Mouse (Mus musculus) lung, embryonic 16.5 days (tissue): ENCODE measurements around the gene Zfp385b. TPM values are rescaled to one million over a fixed set of nuclear protein-coding genes. Genes with fewer than 3 reads are reported as not detected.

Experiments used
- ATAC-seq: fragments of 200-750 bp; cut with Nextera tagmentation; 2 replicates; pipeline ENCODE4 v1.8.0; 2017; ENCODE audit warnings: low read depth, mild to moderate bottlenecking, moderate library complexity
- H3K27ac ChIP-seq: fragments of 300-500 bp; sonication (generic); 2 replicates; pipeline ENCODE4 v1.5.1; 2014; ENCODE audit warnings: mild to moderate bottlenecking, control low read depth, low read length
- H3K27me3 ChIP-seq: fragments of 300-500 bp; sonication (generic); 2 replicates; pipeline ENCODE4 v1.6.1; 2014; ENCODE audit warnings: low read depth, low read length, mixed read lengths; ENCODE audit not compliant: control insufficient read depth, insufficient read depth
- H3K36me3 ChIP-seq: fragments of 300-500 bp; sonication (generic); 2 replicates; pipeline ENCODE4 v1.6.1; 2014; ENCODE audit warnings: low read length; ENCODE audit not compliant: control insufficient read depth, insufficient read depth
- H3K4me1 ChIP-seq: fragments of 300-500 bp; sonication (generic); replicated peaks from 2 replicates; pipeline ENCODE4 v1.6.1; 2014; ENCODE audit warnings: low read length, mixed read lengths; ENCODE audit not compliant: control insufficient read depth, insufficient read depth
- H3K4me2 ChIP-seq: fragments of 300-500 bp; sonication (generic); 2 replicates; pipeline ENCODE4 v1.6.1; 2014; ENCODE audit warnings: low read depth, low read length, control low read depth
- H3K4me3 ChIP-seq: fragments of 300-500 bp; sonication (generic); 2 replicates; pipeline ENCODE4 v1.5.1; 2014; ENCODE audit warnings: mild to moderate bottlenecking, low read length, control low read depth
- H3K9ac ChIP-seq: fragments of 300-500 bp; sonication (generic); 2 replicates; pipeline ENCODE4 v1.6.1; 2014; ENCODE audit warnings: low read length, control low read depth
- H3K9me3 ChIP-seq: fragments of 300-500 bp; sonication (generic); 2 replicates; pipeline ENCODE4 v1.6.1; 2016; ENCODE audit warnings: low read length; ENCODE audit not compliant: control insufficient read depth
- WGBS: fragments of 180-500 bp; shearing (Covaris S2); extraction: QIAGEN DNeasy Blood & Tissue Kit; methylation state at CpG from one replicate; pipeline ENCODE4 v1.1.7; 2014; 5-methylcytosine and 5-hydroxymethylcytosine counted together
- polyA plus RNA-seq: library from polyadenylated mRNA; unstranded; fragments of >200 nt; fragmentation: Nextera tagmentation; extraction: Ambion mirVana; gene quantifications from 2 replicates; pipeline ENCODE4 v1.2.1, GENCODE M21; 2015

Zfp385b gene
- polyA plus RNA-seq, 1 experiment from 2014 or later: 7.0 TPM

DNA sequence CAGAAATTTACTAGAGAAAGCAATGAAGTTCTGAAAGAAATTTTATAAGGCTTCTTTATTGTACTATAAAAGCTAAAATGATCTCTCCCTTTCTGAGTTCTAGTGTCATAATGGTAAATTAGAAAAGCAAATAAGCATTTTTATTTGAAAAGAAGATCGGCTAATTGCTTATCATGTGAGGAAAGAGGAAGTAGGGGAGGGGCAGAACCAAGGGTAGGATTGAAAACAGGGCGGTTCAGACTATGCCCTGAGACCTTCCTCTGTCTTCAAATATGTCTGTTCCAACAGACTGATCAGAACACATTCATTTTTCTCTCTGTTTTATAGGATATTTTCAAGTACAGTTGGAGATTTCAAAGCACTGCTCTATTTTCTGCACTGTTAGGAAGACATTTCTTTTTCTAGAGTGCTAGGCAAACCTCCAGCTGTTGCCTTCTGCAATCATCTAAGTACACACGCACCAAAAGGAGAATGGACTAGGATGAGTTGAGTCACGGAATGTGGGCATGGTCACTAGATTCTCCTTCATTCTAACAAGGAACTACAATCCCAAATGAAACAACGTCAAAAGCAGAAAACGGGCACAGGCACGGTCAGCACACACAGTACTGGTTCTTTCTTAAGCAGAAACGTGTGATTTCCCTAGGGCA lies 177.8 kb downstream of the Zfp385b start:
- Histone ChIP-seq H3K9ac (no peak overlapping the region), H3K9me3 (no peaks in the 10 kb centered on the region), H3K4me3 (no peak overlapping the region), H3K27ac (no peak overlapping the region), H3K36me3 (no peaks in the 10 kb centered on the region), H3K4me2 (no peak overlapping the region), H3K27me3 (no peaks in the 10 kb centered on the region), H3K4me1 (no peaks in the 10 kb centered on the region)
- no peak for ATAC-seq
- WGBS: 83% methylated on average over 8 of the region's 8 CpGs

DNA sequence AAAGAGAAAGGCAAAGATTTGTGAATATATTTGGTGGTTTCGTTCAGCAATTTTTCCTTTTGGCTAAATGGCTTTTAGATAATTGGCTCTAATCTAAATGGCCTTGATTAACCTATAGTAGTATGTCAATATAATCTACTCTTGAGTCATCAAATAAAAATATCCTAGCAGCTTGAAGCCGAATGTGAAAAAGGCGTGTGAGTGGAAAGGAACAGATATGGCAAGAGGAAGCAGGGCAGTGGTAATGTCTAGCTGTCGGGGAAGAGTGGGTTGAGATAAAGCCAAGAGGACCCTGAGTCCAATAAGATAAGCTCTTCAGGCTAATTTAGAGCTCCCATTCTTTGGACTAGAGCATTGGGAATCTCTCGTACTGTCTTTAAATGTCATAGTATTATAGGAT lies 179.4 kb downstream of the Zfp385b start:
- Histone ChIP-seq H3K4me1 (no peaks in the 10 kb centered on the region), H3K4me3 (no peak overlapping the region), H3K27me3 (no peaks in the 10 kb centered on the region), H3K4me2 (no peak overlapping the region), H3K36me3 (no peaks in the 10 kb centered on the region), H3K27ac (no peak overlapping the region), H3K9me3 (no peaks in the 10 kb centered on the region), H3K9ac (no peak overlapping the region)
- WGBS: 69% methylated on average over 5 of the region's 5 CpGs
- ATAC-seq: no peak

DNA sequence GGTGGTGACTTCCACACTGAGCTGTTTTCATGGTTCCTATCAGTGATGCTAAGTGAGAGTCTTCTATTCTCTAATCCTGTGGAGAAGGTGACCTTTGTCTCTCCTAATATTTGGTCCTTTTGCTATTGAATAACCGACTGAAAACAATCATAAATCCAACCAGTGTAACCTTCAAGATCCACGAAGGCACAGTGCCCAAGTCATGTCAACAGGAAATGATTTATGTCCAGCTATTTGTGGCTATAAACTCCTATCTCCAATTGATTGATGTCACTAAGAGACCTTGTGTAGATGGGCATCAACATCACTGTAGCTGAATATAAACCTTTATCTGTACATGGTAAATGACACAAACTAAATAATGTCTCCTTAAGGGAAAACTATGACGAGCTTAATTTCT lies 187.8 kb downstream of the Zfp385b start:
- no peak overlapping the region for H3K4me3 ChIP-seq
- WGBS: 45% methylated on average over 3 of the region's 3 CpGs
- no peaks in the 10 kb centered on the region for H3K4me1 ChIP-seq
- no peaks in the 10 kb centered on the region for H3K36me3 ChIP-seq
- H3K27me3 ChIP-seq: no peaks in the 10 kb centered on the region
- no peak overlapping the region for H3K4me2 ChIP-seq
- H3K9ac ChIP-seq: no peak overlapping the region
- no peak for ATAC-seq
- no peak overlapping the region for H3K27ac ChIP-seq
- no peaks in the 10 kb centered on the region for H3K9me3 ChIP-seq

DNA sequence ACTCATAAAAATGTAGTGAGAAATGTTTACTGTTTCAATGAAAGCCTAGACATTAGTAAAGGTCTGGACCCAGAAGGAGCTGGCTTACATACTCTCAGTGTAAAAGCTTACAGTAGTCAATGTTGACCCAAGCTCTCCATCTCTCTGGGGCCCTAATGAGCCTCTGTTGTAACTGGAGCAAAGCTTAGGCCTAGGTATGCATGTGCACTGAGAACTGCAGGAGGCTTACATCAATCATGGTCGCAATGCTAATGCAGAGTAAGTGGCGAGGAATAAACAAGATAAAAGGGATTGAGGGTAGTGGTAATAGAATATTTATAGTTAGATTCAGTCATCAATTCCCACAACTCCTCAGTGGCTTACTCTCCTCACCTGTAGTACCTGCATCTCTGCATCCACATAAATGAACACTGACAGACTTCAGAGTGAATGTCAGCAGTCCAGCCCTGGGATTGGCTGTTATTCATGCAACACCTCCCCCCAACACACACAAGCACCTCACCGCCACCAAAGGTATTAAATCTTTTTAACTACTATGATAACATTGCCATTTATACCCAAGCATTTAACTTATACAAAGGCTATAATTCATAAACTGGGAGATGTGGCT lies 191.7 kb downstream of the Zfp385b start:
- no peaks in the 10 kb centered on the region for H3K27me3 ChIP-seq
- no peaks in the 10 kb centered on the region for H3K9me3 ChIP-seq

DNA sequence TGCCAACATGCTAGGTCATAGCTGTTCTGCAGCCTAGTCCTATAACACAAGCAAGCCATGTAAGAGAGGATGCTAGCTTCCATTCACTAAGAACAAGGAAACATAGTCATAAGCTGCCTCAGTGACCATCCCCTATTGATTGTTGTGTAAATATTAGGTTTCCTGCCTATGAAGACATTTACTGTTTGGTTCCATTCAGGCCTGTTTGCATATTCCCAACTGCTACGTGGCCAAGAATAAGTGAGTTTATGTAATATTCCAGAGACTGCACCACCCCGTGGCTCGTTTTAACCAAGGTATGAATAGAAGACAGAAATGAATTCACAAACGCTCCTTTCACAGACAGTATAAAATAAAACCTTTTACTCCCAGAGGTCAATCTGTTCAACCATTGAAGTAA lies 200.8 kb downstream of the Zfp385b start:
- Histone ChIP-seq H3K9ac (no peak overlapping the region), H3K4me3 (no peak overlapping the region), H3K9me3 (no peaks in the 10 kb centered on the region), H3K27ac (no peak overlapping the region), H3K4me1 (no peaks in the 10 kb centered on the region), H3K27me3 (no peaks in the 10 kb centered on the region), H3K4me2 (no peak overlapping the region), H3K36me3 (no peaks in the 10 kb centered on the region)
- ATAC-seq: no peak
- WGBS: 76% methylated on average over 4 of the region's 4 CpGs

More for the DNA sequence above, 191.7 kb downstream of the Zfp385b start:
- no peak overlapping the region for H3K4me3 ChIP-seq
- 57% methylated on average over 3 of the region's 3 CpGs for WGBS
- ATAC-seq: no peak
- no peak overlapping the region for H3K9ac ChIP-seq
- H3K27ac ChIP-seq: no peak overlapping the region
- no peak overlapping the region for H3K4me2 ChIP-seq
- no peaks in the 10 kb centered on the region for H3K4me1 ChIP-seq
- no peaks in the 10 kb centered on the region for H3K36me3 ChIP-seq

DNA sequence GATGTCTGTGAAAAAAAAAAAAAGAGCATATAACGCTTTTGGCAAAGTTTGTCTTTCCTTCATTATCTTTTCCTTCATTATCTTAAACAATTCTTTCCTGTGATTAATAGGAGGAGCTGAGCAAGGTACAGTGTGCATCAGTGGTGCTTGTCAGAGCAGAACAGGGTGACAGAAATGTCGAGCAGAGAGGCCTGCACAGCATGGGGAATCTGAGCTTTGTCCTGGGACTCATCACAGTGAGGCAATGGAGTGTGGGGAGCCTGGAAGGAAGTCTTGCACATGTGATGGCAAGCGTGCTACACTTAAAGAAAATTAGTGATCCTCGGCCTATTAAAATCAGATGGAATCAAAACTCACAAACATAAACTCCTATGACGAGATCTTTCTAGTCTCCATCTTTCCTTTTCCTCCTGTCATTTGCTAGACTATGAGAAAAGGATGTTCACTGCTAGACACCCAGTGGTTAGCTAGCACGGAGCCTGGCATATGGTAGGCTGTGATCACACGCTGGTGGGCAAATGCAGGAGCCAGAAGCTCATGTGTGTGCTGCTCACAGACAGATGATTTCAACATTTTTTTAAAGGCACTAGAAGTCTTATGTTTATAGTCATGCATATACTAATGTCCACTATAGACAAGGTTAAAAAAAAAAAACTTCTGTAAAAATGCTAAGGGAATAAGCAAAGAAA lies 209.0 kb downstream of the Zfp385b start:
- H3K27ac ChIP-seq: no peak overlapping the region
- no peaks in the 10 kb centered on the region for H3K36me3 ChIP-seq
- WGBS: 76% methylated on average over 7 of the region's 7 CpGs
- no peaks in the 10 kb centered on the region for H3K27me3 ChIP-seq
- H3K9me3 ChIP-seq: no peaks in the 10 kb centered on the region
- ATAC-seq: no peak
- H3K4me2 ChIP-seq: no peak overlapping the region
- H3K9ac ChIP-seq: no peak overlapping the region
- H3K4me1 ChIP-seq: no peaks in the 10 kb centered on the region
- H3K4me3 ChIP-seq: no peak overlapping the region

DNA sequence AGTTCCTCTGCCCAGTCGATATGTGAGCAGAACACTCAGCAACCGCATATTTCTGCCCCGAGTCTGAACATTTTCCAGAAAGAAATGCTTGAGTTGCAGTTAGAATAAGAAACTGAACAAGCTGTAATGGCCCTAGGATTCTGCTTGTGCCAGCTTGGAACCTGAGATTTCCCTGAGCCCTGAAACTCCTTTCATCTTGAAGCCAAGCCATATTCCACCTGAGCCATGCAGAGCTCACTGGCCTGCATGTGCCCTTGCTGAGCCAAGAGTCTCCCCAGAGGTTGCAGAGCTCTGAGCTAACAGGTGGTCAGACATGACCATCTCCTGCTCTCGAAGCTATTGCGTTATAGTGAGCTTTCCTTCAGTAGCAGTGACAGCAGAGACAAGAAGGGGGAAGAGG lies 210.0 kb downstream of the Zfp385b start:
- Histone ChIP-seq H3K36me3 (no peaks in the 10 kb centered on the region), H3K27me3 (no peaks in the 10 kb centered on the region), H3K9me3 (no peaks in the 10 kb centered on the region), H3K27ac (no peak overlapping the region), H3K4me1 (no peaks in the 10 kb centered on the region), H3K4me3 (no peak overlapping the region), H3K4me2 (no peak overlapping the region), H3K9ac (no peak overlapping the region)
- ATAC-seq: no peak
- 56% methylated on average over 5 of the region's 5 CpGs for WGBS

DNA sequence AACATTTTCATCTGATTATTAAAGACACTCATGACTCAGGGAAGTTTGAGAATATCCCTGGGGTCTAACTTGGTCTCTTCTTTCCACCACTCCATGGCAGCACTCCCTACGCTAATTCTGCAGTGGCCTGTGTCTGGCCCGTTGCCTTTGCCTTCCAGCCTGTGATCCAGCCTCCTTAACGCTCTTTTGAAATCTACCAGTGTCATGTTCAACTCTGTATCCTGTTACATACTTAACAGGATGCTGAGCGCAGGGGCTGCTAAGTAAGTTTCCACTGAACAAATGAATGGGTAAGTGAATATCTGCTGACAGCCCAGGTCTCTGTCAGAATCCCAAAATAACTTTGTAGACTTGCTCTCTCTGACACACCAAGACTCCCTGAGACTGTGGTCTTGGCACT lies 210.8 kb downstream of the Zfp385b start:
- Histone ChIP-seq H3K4me3 (no peak overlapping the region), H3K4me2 (no peak overlapping the region), H3K9ac (no peak overlapping the region), H3K4me1 (no peaks in the 10 kb centered on the region), H3K27ac (no peak overlapping the region), H3K36me3 (no peaks in the 10 kb centered on the region), H3K27me3 (no peaks in the 10 kb centered on the region), H3K9me3 (no peaks in the 10 kb centered on the region)
- ATAC-seq: no peak
- 53% methylated on average over 4 of the region's 4 CpGs for WGBS

DNA sequence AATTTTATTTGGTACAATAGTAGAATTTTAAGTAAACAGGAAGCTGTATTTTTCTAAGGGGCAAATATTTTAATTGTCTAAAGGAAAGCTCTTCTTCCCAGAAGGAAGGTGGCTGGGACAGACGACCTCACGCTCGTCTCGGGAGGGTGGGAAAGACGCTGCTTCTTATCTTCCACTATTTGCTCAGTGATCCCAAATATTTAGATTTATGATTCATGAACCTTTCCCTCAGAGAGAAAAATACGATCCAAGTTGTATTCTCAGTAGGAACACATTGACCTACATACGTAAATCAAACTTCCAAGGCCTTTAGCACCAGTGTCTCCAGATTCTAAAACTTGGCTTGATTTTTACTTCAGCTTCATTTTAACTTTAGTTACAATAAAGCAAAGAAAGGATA lies 226.0 kb downstream of the Zfp385b start:
- H3K27me3 ChIP-seq: no peaks in the 10 kb centered on the region
- H3K36me3 ChIP-seq: no peaks in the 10 kb centered on the region
- H3K4me3 ChIP-seq: no peak overlapping the region
- no peak overlapping the region for H3K4me2 ChIP-seq
- no peak overlapping the region for H3K9ac ChIP-seq
- no peaks in the 10 kb centered on the region for H3K4me1 ChIP-seq
- 27% methylated on average over 7 of the region's 7 CpGs for WGBS
- no peaks in the 10 kb centered on the region for H3K9me3 ChIP-seq
- H3K27ac ChIP-seq: no peak overlapping the region
- ATAC-seq: no peak
